Mouse (Mus musculus): Measurements from ENCODE around the gene Pum2.
A peak's percentile ranks its signal among the peaks of the same experiment; 100 is the strongest.
"Not testable (repeated sequence)": the region's sequence is repeated elsewhere in the genome, so short reads cannot be mapped to it uniquely, and the experiment has no call there.

Gene Pum2

DNA sequence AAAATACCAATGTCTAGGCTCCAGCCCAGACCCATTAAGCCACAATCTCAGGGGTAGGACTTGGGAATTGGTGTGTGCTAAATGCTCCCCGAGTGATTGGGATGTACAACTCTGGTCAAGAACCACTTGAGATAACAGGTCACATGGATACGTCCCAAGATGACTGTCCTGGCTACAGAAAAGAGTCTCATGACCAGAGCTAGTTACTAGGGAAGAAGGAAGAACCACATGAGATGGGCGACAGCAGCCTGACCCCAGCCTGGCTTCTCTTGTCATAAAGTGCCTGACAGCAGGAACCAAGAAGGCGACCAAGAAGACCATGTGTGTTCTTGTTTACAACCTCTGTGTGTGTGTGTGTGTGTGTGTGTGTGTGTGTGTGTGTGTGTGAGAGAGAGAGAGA lies 4.5 kb upstream of the Pum2 start:
- DNase-seq (ENCODE audit: low spot score in 2 of 2), result no peak

DNA sequence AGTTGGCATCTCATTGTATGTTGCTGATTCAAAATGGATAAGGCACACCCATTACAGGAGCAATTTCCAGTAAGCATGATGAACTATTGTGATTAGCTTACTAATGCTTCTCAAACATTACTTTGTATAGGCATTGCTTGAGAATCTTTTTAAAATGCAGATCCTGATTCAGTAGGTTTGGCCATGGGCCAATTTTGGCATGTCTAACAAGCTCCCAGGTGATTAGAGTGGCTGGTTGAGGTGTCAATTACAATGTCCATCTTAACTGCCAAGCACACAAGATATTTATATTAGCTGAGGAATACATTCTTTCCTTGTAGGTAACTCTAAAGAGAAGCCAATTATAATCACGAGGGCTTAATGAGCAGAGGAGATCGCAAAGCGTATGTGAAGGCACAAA lies 4.1 kb upstream of the Pum2 start:
- no peak for DNase-seq (ENCODE audit: low spot score in 2 of 2)

DNA sequence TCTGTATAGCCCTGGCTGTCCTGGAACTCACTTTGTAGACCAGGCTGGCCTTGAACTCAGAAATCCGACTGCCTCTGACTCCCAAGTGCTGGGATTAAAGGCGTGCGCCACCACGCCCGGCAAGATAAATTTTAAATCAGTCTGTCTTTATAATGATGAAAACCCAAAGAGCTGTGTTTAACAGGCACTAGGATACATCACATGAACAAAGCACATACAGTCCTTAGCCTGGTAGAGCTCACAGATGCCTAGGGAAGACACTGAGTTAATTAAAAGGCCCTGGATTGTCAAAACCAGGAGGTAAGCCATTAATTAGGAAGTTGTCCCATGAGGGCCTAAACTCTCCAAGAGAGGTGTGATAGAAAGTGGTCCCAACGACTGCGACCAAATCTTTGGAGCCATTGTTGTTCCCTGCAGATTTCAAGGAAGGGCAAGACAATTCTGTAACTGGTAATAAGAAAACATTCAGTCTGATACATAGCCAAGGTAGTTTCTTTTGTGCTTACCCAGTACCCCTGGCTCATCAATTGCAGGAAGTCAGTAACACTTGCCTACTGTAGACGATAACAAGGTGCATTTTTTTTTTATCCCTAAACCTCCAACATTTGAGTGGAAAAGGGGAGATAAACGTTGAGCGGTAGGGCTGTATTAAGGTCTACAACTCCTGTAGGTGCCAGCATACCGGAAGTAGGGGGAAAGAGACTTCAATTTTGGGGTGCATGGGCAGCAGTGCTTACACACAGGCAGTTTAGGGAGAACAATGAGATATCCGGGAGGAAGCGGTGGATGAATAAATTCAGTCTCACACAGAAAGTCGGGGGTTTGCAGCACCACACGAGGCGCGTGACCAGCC lies 587 bp upstream of the Pum2 start:
- no peak for DNase-seq (ENCODE audit: low spot score in 2 of 2)

DNA sequence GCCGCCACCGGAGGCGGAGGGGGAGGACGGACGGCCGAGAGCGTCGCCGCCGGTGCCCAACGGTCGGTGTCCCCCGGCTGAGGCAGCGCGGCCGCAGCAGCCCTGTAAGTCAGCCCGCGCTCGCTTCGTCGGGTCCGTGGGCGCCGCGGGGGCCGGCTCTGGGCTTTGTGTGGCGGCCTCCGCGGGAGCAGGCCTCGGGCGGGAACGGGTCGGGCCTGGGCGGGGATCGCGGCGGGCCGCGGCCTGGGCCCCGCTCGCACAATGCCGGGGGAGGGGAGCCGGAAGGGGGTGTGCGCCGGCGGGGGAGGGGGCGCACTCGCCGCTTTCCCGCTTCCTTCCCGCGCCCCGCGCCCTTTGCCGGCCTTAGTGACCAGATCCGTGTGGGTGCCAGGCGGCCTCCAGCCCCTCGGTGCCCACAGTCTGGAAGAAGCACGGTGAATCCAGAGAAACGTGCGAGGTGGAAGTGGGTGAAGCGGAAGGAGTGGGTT lies 487 bp downstream of the Pum2 start:
- peak in 1 of 2 experiments; percentile 23 for DNase-seq (ENCODE audit: low spot score in 2 of 2)

DNA sequence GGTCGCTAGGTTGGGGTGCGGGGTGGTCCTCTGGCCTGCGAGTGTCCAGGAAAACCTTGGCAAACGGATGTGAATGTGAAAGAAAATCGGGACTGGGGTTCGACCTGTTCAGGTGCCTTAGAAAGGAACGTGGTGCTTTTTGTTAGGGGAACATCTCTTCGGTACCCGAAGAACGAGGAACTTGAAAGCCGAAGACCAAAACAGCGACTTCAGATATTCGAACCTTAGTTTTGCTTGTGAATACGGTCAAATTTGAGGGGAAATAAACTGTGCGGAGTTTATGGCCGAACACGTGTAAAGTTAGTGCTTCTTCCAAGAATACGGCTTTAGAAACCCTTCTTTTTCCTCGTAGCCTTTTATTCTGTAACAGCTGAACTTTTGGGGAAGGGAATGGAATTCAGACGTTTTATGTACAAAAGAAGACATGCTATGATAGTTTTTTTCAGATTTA lies 982 bp downstream of the Pum2 start:
- DNase-seq (ENCODE audit: low spot score in 2 of 2), result no peak

DNA sequence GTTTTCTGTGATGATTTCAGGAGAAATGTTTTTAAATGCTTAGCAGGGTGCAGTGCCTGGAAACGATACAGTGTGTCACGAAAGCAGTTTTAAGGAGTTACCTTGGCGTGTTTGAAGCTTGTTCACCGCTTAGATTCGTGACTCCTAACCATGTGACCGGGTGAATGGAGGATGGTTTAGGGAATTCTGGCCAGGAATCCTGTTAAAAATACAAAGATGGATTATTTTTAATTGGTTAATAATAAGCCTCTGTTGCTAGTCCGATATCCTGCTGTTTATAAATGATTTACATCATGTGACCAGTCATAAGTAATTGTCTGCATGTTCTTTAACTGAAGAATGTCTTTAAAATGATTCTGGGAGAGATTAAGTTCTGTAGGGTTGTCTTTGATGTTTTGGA lies 1.4 kb downstream of the Pum2 start:
- no peak for DNase-seq (ENCODE audit: low spot score in 2 of 2)

DNA sequence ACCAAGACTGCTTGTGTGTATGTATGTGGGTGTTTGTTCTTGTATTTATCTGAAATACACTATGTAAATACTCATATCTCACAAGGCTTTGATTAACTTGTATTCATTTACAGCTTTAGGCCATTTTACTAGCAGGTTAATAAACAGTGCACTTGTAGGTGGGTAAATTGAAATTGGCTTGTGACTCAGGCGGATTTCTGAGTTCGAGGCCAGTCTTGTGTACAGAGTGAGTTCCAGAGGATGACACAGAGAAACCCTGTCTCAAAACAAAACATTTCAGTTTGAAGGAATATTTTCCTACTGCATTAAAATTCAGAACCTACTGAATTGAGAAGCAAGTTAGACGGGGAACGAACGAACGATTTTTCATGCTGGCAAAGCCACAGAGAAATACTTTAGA lies 2.4 kb downstream of the Pum2 start:
- no peak for DNase-seq (ENCODE audit: low spot score in 2 of 2)

DNA sequence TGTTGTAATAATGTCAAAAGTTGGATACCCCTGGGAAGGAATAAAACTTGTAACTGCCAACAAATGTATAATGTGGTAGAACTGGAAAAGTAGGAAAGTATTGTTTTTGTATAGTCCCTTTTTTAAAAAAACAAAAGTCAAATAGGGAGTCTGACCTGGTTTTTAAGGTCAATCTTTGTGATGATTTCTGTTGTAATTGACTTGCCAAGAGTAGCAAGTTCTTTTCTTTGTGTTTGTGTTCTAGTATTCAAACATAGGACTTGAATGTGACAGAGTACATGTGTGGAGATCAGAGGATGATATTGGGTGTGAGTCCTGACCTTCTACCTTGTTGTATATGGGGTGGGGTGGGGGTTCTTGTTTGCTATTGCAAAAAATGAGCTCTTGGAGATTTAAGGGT lies 4.0 kb downstream of the Pum2 start:
- DNase-seq (ENCODE audit: low spot score in 2 of 2), result no peak

DNA sequence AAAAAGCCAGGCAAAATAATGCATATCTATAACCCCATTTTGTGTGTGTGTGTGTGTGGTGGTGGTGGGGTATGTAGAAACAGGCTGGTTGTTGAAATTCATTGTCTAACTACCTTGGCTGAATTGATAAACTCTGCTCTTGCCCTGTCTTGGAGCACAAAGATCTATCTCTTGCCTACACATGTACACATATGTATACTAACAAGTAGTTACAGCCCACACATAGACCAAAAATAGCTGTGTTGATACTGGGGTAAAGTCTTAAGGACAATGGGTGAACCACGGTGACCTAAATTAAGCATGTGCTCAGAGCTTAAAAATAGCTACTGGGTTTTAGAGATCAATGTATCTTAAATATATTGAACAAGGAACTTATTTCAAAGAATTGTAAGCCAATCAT lies 10.3 kb downstream of the Pum2 start:
- DNase-seq (ENCODE audit: low spot score in 2 of 2), result no peak

DNA sequence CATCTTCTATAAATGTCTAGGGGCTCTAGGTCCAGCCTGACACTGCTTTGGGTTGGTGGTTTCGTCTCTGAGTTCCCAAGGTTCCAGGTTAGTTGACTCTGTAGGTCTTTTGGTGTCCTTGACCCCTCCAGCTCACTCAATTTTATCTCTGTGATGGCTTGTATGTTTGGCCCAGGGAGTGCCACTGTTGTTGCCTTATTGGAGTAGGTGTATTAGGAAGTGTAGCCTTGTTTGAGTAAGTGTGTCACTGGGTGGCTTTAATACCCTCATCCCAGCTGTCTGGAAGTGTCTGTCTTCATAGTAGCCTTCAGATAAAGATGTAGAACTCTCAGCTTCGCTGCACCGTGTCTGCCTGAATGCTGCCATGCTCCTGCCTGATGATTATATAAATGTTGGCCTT lies 11.1 kb downstream of the Pum2 start:
- no peak for DNase-seq (ENCODE audit: low spot score in 2 of 2)

DNA sequence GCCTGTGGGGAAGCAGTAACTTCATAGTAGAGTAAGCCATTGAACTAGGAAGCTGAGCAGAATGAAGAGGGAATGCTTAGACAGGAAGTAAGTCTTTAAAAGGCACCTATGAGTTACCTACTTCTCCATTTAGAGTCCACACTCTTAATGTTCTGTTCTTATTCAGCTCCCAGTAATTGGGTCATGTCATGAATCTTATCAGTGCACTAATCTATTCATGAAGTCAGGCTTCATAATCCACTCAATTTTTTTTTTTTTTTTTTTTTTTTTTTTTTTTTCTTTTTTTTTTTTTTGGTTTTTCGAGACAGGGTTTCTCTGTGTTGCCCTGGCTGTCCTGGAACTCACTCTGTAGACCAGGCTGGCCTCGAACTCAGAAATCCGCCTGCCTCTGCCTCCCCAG lies 15.9 kb downstream of the Pum2 start:
- DNase-seq (ENCODE audit: low spot score in 2 of 2), result not testable (repeated sequence)

DNA sequence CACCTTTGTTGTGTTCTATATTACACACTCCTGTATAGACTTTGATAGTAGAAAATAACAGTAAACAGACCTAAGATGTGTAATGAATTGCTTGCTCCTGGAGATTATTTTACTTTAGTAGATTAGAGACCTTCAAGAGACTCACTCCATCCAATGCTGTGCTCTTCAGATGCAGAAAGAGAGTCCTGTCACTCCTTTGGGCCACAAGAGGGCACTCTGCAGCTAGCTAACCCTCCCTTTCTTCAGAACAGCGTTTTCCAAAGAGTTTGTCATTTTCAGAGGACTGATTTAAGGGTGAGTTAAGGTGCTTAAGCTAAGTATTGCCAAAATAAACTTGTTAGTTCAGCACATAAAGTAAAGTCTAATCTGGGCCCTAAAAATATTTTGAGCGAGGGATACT lies 25.0 kb downstream of the Pum2 start:
- peak in 1 of 2 experiments; percentile 24 for DNase-seq (ENCODE audit: low spot score in 2 of 2)

DNA sequence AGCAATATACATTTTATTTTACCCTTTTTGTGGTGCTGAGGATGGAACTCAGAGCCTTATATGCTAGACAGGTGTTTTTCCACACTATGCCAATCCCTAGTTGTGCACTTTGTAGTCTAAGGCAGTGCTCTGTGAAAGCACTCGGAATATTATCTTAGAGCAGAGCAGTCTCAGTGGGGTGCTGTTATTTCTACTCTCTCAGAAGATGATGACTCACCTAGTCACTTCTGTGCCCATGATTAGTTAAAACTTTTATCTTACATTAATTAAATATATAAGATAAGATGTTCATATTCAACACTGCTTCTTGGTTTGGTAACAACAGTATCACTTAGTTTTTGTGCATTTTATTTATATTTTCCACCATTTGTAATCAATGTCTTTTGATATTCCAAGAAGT lies 30.1 kb downstream of the Pum2 start:
- DNase-seq (ENCODE audit: low spot score in 2 of 2), result no peak

DNA sequence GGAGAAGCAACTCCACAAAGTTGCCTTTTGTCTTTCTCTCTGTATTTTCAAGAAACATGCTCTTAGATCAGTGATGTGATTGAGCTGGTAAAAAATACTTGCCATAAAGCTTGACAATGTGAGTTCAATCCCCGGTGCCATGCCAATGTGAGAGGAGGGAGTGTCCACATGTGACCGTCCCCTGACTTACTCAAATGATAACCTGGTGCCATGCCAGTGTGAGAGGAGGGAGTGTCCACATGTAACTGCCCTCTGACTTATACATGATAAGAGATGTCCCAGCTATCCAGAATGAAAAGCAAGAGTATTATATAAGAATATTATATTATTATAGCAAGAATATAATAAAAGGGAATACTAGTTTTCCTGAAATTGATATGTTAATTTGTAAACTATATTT lies 34.9 kb downstream of the Pum2 start:
- no peak for DNase-seq (ENCODE audit: low spot score in 2 of 2)

DNA sequence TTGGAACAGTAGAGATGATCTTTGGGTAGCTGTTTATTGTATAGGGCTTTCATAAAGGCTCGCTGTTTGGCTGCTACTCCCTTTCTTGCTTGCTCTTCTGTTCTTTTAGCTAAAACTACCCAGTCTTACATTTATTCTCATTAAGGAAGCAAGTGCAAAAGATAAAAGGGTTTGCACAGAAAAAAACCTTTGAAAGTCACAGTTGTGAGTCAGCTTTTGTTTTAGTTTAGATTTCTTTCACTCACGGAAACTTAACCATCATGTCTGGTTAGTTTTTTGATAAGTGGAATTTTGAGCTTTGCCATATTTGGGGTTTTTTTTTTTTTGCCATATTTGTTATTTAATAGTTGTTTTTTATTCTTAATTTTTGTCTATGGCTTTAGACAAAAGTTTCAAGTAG lies 38.7 kb downstream of the Pum2 start:
- DNase-seq (ENCODE audit: low spot score in 2 of 2), result no peak

DNA sequence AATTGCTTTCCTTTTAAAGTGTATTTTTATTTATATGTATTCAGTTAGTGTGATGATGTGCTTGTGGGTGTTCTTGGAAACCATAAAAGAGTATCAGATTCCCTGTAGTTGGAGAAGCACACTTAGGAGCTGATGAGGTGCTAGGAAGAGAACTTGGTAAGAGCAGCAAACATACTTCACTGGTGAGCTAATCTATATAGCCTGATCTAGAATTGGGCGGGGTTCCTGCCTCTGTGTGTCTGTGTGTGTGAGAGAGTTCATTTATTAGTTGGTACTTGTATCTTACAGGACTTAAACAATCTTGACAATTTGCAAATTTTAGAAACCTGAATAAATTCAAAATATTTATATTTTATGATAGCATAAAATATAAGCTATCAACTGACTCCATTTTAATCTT lies 42.2 kb downstream of the Pum2 start:
- no peak for DNase-seq (ENCODE audit: low spot score in 2 of 2)

DNA sequence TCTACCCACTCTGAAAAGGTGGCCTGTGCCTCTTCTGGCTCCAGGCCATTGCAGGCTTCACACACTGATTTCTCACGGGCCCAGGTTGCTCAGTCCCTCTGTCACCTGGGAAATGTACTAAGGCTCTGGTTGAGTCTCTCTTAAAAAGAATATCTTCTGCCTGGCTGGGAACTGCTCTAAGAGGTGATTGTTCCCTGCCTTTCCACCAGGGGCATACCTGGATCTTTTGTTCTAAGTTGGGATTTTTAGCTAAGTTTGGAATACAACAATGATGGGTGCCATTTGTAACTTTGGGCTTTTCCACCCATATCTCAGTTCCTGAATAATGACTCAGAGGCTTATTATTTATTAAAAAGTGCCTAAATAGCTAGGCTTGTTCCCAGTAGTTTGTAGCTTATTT lies 53.0 kb downstream of the Pum2 start:
- no peak for DNase-seq (ENCODE audit: low spot score in 2 of 2)

DNA sequence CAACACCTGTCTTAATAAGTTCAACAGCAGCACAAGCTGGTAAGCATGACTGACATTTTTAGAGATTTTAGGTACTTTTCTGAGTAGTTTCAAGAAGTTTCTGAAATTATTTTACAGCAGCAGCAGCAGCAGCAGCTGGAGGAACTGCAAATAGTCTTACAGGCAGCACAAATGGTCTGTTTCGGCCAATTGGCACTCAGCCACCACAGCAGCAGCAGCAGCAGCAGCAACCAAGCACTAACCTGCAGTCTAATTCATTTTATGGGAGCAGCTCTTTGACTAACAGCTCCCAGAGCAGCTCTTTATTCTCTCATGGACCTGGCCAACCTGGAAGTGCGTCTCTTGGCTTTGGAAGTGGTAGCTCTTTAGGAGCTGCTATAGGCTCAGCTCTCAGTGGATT lies 54.8 kb downstream of the Pum2 start:
- no peak for DNase-seq (ENCODE audit: low spot score in 2 of 2)

DNA sequence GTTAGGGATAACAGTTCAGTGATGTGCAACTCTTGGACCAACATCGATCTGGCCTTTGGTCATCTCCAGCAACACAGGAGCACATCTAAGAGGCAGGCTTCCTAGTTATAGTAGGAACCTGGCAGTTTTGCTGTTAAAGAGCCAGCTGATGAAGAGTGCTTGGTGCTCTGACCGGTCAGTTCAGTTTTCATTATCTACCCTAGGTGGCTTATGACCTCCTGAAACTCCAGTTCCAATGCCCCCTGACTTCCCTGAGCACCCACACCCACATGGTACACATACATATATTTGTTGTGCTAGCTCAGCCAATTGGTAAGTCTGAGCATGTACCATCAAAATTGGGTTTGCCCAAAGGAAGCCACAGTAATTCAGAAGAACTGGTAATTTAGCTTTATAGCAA lies 79.7 kb downstream of the Pum2 start:
- DNase-seq (ENCODE audit: low spot score in 2 of 2), result no peak

DNA sequence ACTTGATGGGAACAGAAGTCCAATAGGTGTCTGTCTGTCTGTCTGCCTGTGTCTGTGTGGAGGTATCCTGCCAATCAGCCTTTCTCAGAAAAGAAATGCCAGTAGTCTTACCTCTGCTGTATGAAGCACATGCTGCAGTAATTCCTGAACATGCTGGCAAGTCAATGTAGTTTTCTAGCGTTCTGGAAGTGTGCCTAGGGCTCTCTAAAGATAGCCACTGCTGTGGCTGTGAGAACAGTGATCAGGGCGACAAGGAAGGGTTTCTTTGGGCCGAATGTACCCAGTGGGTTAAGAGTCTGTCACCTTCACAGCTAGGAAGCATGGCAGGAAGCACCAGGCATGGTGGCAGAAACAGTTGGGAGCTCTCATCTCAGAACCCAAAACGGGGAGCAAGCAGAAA lies 80.2 kb downstream of the Pum2 start:
- DNase-seq (ENCODE audit: low spot score in 2 of 2), result peak in 1 of 2 experiments; percentile 45

DNA sequence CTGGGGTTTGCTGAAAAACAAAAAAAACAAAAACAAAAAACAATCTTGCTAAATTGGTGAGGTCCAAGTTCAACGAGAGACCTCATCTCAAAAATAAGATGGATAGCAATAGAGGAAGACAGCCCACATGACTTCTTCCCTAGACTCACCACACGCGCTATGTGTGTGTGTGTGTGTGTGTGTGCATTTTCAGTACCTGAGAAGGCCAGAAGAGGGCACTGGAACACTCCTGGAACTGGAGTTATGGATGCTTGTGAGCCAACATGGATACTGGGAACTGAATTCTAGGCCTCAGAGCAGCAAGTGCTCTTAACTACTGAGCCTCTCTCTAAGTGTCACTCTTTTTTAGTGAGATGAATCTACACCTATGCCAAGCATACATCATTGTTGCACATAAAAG lies 84.1 kb downstream of the Pum2 start:
- no peak for DNase-seq (ENCODE audit: low spot score in 2 of 2)

DNA sequence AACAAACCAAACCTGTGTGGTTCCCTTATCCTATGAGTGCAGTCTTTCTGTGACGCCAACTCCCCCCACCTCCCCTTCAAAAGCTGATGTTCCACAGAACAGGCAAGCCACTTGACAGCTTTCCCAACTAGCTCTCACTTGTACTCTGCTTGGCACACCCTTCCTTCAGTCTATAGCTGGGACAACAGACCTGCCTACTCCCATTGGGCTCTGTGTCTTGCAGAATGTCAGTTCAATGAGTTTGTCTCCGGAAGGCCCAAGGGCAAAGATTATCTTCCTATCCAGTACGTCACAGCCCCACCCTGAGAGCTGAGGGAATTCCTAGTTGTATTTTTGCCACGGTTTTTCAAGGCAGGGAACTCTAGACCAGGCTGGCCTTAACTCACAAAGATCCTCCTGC lies 85.2 kb downstream of the Pum2 start:
- no peak for DNase-seq (ENCODE audit: low spot score in 2 of 2)

DNA sequence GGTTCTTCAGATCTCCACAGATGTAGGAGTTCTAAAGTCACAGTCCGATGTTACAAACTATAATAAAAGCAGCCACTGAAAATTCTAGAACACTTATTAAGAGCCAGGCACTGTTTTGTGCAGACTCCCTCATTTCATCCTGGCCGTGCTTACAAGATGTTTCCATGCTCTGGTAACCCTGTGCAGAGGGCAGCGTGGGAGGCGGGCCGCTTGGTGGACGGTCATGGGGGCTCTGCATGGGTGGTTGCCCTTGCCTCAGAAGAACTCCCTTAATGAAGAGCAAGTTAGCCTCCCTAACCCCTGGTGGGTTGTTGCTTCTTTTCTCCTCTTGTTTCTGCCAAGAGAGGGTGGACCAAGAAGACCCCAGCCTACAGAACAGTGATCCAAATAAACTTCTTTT lies 85.8 kb downstream of the Pum2 start:
- no peak for DNase-seq (ENCODE audit: low spot score in 2 of 2)

DNA sequence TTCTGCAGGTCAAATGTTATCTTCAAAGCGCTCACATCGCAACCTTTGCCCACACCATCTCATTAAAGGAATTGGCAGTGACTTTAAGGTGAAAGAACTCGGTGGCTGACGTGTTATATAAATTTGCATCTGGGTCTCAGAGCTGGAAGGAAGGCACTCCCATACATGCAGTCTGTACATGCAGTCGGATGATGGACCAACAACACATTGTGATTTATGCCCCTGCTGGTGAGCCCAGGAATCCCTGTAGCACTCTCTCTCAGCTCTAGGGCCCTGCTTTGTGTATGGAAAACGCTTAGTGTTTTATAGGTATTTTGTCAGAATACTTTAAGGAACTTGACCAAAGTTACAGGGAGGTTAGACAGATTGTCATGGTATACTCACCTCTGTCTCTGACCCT lies 86.6 kb downstream of the Pum2 start:
- DNase-seq (ENCODE audit: low spot score in 2 of 2), result no peak
